Mouse (Mus musculus) thymus, adult 2 months (tissue): Measurements from ENCODE around the gene Fam207a. TPM values are rescaled to one million over a fixed set of nuclear protein-coding genes. Genes with fewer than 3 reads are reported as not detected.

ENCODE experiments used
- DNase-seq: peaks from one replicate; pipeline ENCODE4 v3.0.0; 2021
- H3K27ac ChIP-seq: fragments of 200-500 bp; 2 replicates; pipeline ENCODE4 v1.5.1; 2012; ENCODE audit warnings: low read length, control low read depth; ENCODE audit not compliant: control insufficient read depth, insufficient read depth
- H3K27me3 ChIP-seq: fragments of 200-500 bp; 2 replicates; pipeline ENCODE4 v1.6.1; 2012; ENCODE audit warnings: mild to moderate bottlenecking, low read length, moderate library complexity, mixed read lengths; ENCODE audit not compliant: control insufficient read depth, insufficient read depth
- H3K36me3 ChIP-seq: fragments of 200-500 bp; 2 replicates; pipeline ENCODE4 v1.6.1; 2012; ENCODE audit warnings: mild to moderate bottlenecking, low read length, moderate library complexity; ENCODE audit not compliant: control insufficient read depth, insufficient read depth
- H3K4me1 ChIP-seq: fragments of 200-500 bp; replicated peaks from 2 replicates; pipeline ENCODE4 v1.6.1; 2012; ENCODE audit warnings: low read length; ENCODE audit not compliant: control insufficient read depth, insufficient read depth
- H3K4me3 ChIP-seq: fragments of 200-500 bp; 2 replicates; pipeline ENCODE4 v1.5.1; 2012; ENCODE audit warnings: mild to moderate bottlenecking, low read length, control low read depth, moderate library complexity; ENCODE audit not compliant: control insufficient read depth, insufficient read depth
- CTCF ChIP-seq: fragments of 200-500 bp; IDR thresholded peaks from 2 replicates; pipeline ENCODE4 v1.5.1; 2012; ENCODE audit warnings: mild to moderate bottlenecking, control low read depth, low read length, moderate library complexity, borderline replicate concordance; ENCODE audit not compliant: control insufficient read depth, poor library complexity, insufficient read depth; ENCODE audit errors: extremely low read depth
- POLR2A ChIP-seq: fragments of 200-500 bp; IDR thresholded peaks from 2 replicates; pipeline ENCODE4 v1.6.1; 2012; ENCODE audit warnings: mild to moderate bottlenecking, low read length, control low read depth, moderate library complexity; ENCODE audit not compliant: control insufficient read depth, poor library complexity, insufficient read depth; ENCODE audit errors: extremely low read depth
- WGBS: fragments of 180-500 bp; shearing (Covaris S2); methylation state at CpG from one replicate; pipeline ENCODE4 v1.1.7; 2018; 5-methylcytosine and 5-hydroxymethylcytosine counted together
- polyA plus RNA-seq: library from polyadenylated mRNA; depleted of rRNA; stranded (reverse); fragments of >200 nt; gene quantifications from 2 replicates; pipeline ENCODE4 v1.2.3, GENCODE M21; 2012

Fam207a gene
- polyA plus RNA-seq, 1 experiment = 52.4 TPM

DNA sequence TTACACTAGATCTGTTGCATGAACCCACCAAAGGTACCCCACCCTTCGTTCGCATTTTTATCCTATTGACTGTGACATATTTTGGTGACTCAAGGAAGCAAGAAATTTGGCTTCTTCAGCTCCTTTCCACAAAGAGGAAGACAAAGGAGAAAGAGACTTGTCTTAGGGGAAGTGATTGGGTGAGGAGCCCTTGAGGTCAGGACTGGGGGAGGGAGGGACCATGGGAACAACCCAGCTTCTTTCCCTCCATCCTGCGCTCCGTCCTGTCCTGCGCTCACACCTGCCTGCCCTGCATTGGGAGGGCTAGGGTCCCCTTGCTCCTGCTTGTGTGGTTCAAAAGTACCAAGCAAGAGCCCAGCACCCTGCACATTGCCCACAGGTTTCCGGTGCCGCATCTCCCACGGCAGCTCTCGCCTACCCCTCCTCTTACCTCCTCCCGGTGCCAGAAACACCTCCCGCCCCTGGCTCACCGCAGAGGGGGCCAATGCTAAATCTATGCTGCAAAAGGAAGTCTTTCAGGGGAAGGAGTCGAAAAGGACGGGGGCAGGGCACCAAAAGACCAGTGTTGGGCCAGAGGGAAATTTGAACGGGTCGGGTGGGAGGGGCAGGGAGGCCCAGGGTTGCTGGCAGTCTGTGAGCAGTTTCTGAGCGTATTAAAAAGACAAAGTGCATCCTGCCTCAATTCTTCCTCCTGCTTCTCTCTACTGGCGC, 6.6 kb upstream of the Fam207a start:
- DNase-seq = peak; percentile 89
- no peaks in the 10 kb centered on the region for H3K27me3 ChIP-seq
- WGBS = 4% methylated on average over 18 of the region's 18 CpGs
- H3K4me3 ChIP-seq = peak overlapping the region; percentile 33
- peaks cover 31% of the 10 kb centered on the region for H3K4me1 ChIP-seq
- TF ChIP-seq CTCF = no peak
- no peak for TF ChIP-seq POLR2A
- H3K36me3 ChIP-seq = no peaks in the 10 kb centered on the region
- peak overlapping the region; percentile 91 for H3K27ac ChIP-seq

DNA sequence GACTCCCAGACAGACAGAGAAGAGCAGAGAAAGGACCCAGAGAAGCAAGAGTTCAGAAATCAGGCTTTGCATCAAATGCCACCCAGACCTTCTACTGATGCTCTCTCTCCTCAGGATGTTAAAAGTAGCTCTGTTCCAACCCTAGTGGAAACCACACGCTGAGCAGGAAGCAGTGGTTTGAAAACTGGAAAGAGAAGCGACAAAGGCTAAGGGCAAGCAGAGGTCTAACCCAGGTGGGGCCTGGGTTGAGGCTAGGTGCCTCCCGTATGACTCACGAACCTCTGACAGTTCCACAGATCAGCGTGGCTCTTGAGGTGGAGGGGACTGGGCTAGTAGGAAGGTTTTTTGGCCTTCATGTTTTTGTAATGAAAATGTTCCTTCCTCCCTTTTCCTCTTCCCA, 4.9 kb upstream of the Fam207a start:
- peak; percentile 62 for DNase-seq
- no peaks in the 10 kb centered on the region for H3K36me3 ChIP-seq
- no peak overlapping the region for H3K4me3 ChIP-seq
- H3K27ac ChIP-seq = no peak overlapping the region
- H3K4me1 ChIP-seq = peaks cover 39% of the 10 kb centered on the region
- WGBS = 3% methylated on average over 5 of the region's 5 CpGs
- TF ChIP-seq CTCF (no peak), POLR2A (no peak)
- no peaks in the 10 kb centered on the region for H3K27me3 ChIP-seq

DNA sequence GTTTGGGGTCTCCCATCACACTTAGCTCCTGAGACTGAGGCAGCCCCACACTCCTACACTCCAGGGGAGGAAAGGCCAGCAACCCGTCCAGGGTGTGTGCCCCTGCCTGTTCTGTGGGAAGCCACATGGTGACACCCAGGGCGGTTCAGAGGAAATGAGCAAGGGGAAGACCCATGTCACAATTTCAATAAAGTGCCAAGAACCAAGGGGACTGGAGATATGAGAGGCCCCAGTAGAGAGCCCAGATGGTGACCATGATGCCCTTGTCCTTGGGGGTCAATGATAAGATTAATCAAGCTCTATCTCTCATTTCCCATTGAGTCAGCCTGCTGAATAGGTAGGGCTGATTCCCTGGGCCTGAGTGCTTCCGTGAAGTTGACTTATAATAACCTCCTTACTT, 3.6 kb upstream of the Fam207a start:
- H3K27ac ChIP-seq = no peak overlapping the region
- WGBS = 74% methylated on average over 3 of the region's 3 CpGs
- TF ChIP-seq CTCF (no peak), POLR2A (no peak)
- no peaks in the 10 kb centered on the region for H3K36me3 ChIP-seq
- no peak overlapping the region for H3K4me3 ChIP-seq
- H3K4me1 ChIP-seq = peaks cover 48% of the 10 kb centered on the region
- H3K27me3 ChIP-seq = no peaks in the 10 kb centered on the region
- no peak for DNase-seq

DNA sequence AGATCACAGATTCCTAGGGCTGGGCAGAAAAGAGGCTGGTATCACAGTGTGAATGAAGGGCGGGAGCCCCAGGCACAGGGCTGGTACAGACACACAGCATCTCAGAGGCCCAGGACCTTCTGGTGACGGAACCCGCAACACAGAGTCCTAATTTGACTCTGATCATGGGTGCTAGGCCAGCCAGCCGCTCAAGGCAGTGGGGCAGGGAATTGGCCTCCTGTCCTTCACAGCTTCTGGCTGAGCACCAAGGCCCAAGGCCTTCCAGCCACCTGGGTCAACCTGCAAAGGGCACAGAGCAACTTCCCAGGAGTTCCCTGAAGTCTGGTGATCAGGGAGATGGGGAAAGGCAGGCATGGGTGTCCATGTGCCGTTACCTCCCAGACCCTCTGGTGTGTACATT, 2.2 kb upstream of the Fam207a start:
- 99% methylated on average over 5 of the region's 5 CpGs for WGBS

DNA sequence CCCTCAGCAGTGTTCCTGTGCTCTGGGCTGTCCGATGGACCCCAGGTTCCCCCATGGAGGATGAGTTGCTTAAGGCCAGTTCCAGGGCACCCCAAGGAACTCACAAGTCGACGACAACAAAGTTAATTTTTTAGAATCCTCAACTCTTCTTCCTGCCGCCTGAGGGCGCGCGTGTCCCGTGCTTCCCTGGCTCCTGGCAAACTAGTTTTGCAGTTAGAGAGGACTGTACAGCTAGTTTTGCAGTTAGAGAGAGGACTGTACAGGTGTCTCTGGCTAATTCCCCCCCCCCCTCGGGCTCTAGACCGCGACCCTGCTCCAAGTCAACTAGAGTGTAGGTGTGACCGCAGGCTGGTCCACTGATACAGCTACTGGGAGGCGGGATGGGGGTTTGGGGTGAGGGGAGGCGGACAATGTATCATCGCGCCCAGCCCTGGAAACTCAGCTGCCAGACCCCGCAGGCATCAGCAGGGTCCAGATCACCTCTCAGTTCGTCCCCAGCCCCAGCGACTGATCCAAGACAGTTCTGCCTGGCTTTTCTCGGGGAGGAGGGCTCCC, 1.6 kb upstream of the Fam207a start:
- Histone ChIP-seq H3K36me3 (0 out of 2 replicates have a peak, but pooled peaks cover 3% of the 10 kb centered on the region), H3K4me3 (no peak overlapping the region), H3K27me3 (no peaks in the 10 kb centered on the region), H3K27ac (no peak overlapping the region), H3K4me1 (peaks cover 37% of the 10 kb centered on the region)
- 32% methylated on average over 20 of the region's 20 CpGs for WGBS
- TF ChIP-seq CTCF = peak; percentile 87; the same call in 1 of the 2 replicates
- TF ChIP-seq POLR2A = no peak
- DNase-seq = peak; percentile 81

More for the DNA sequence above, 2.2 kb upstream of the Fam207a start:
- Histone ChIP-seq H3K4me3 (no peak overlapping the region), H3K4me1 (peaks cover 40% of the 10 kb centered on the region), H3K36me3 (0 out of 2 replicates have a peak, but pooled peaks cover 2% of the 10 kb centered on the region), H3K27me3 (no peaks in the 10 kb centered on the region), H3K27ac (no peak overlapping the region)
- TF ChIP-seq POLR2A (no peak), CTCF (no peak)
- DNase-seq = no peak

DNA sequence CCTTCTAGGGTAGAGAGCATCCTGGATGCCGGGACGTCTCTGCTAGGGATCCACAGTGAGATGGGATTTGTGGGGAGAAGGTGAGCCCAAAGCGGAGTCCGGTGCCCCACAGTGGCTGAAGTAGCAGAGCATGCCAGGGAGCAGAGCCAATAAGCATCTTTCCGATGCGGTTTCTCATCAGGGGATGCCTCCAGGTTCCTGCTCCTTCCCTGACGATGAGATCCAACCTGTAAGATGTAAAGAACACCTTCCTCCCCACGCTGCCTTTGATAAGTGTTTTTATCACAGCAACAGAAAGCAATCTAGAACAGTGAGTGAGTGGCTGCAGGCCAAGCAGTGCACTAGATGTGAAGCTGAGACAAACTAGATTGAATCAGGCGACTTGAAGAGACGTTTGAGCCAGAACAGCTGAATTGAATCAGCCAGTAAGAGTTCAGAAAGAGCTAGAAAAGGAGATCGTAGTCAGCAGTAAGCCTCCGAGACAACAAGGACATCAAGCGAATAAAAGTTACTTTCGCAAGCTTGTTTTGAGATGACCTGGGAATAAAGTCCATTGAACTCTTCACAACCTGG, 880 bp upstream of the Fam207a start:
- peak; percentile 31 for DNase-seq
- 64% methylated on average over 14 of the region's 14 CpGs for WGBS

More for the DNA sequence above, 880 bp upstream of the Fam207a start:
- Histone ChIP-seq H3K27ac (peak overlapping the region; percentile 80), H3K36me3 (0 out of 2 replicates have a peak, but pooled peaks cover 3% of the 10 kb centered on the region), H3K27me3 (no peaks in the 10 kb centered on the region), H3K4me1 (peaks cover 32% of the 10 kb centered on the region), H3K4me3 (peak overlapping the region; percentile 53)
- TF ChIP-seq POLR2A (no peak), CTCF (no peak)
